Mouse (Mus musculus): ENCODE measurements at regions not wholly inside any gene's neighbourhood (a gene's known extent, or its start where the extent isn't known, plus 50 kb on each side); places are given as distances from the start of the nearest gene placed in this dataset.

GRCm38 (mm10) chr14:64511300-64511699 is 407.2 kb downstream of the Prss52 start:
- intact Hi-C loops (cut with DNase I; ENCODE audit: low total_unique reads), result no loop called here

GRCm38 (mm10) chr14:64512726-64513125 is 408.6 kb downstream of the Prss52 start:
- no peak for DNase-seq
- intact Hi-C loops (cut with DNase I; ENCODE audit: low total_unique reads), result no loop called here

More at GRCm38 (mm10) chr14:64511300-64511699, 407.2 kb downstream of the Prss52 start:
- DNase-seq, result no peak

- intact Hi-C loops (cut with DNase I; ENCODE audit: low total_unique reads), result no loop called here
- DNase-seq, result no peak
Measured at GRCm38 (mm10) chr14:64517584-64518195, 413.6 kb downstream of the Prss52 start.

GRCm38 (mm10) chr14:64524641-64525040 is 420.6 kb downstream of the Prss52 start:
- intact Hi-C loops (cut with DNase I; ENCODE audit: low total_unique reads), result no loop called here
- no peak for DNase-seq

- no peak for DNase-seq
- intact Hi-C loops (cut with DNase I; ENCODE audit: low total_unique reads), result no loop called here
Measured at GRCm38 (mm10) chr14:64525302-64526078, 421.4 kb downstream of the Prss52 start.

GRCm38 (mm10) chr14:64530541-64530940 is 426.5 kb downstream of the Prss52 start:
- no peak for DNase-seq
- intact Hi-C loops (cut with DNase I; ENCODE audit: low total_unique reads), result no loop called here

- intact Hi-C loops (cut with DNase I; ENCODE audit: low total_unique reads), result no loop called here
Measured at GRCm38 (mm10) chr14:64531221-64531949, 427.3 kb downstream of the Prss52 start.

GRCm38 (mm10) chr14:64532351-64532750 is 428.3 kb downstream of the Prss52 start:
- DNase-seq, result no peak
- intact Hi-C loops (cut with DNase I; ENCODE audit: low total_unique reads), result no loop called here

More at GRCm38 (mm10) chr14:64531221-64531949, 427.3 kb downstream of the Prss52 start:
- DNase-seq, result no peak

- intact Hi-C loops (cut with DNase I; ENCODE audit: low total_unique reads), result no loop called here
- DNase-seq, result no peak
Measured at GRCm38 (mm10) chr14:64533591-64534151, 429.6 kb downstream of the Prss52 start.

- no peak for DNase-seq
- intact Hi-C loops (cut with DNase I; ENCODE audit: low total_unique reads), result no loop called here
Measured at GRCm38 (mm10) chr14:64534194-64534593, 430.1 kb downstream of the Prss52 start.

- intact Hi-C loops (cut with DNase I; ENCODE audit: low total_unique reads), result no loop called here
- no peak for DNase-seq
Measured at GRCm38 (mm10) chr14:64539436-64539835, 435.4 kb downstream of the Prss52 start.

GRCm38 (mm10) chr14:64545056-64545455 is 441.0 kb downstream of the Prss52 start:
- DNase-seq, result no peak
- intact Hi-C loops (cut with DNase I; ENCODE audit: low total_unique reads), result no loop called here

- intact Hi-C loops (cut with DNase I; ENCODE audit: low total_unique reads), result no loop called here
- DNase-seq, result peak; percentile 41
Measured at GRCm38 (mm10) chr14:64546787-64547186, 442.7 kb downstream of the Prss52 start.

GRCm38 (mm10) chr14:64552951-64553350 is 448.9 kb downstream of the Prss52 start:
- DNase-seq, result no peak
- intact Hi-C loops (cut with DNase I; ENCODE audit: low total_unique reads), result no loop called here

GRCm38 (mm10) chr14:64556042-64556441 is 452.0 kb downstream of the Prss52 start:
- DNase-seq, result no peak
- intact Hi-C loops (cut with DNase I; ENCODE audit: low total_unique reads), result no loop called here

- intact Hi-C loops (cut with DNase I; ENCODE audit: low total_unique reads), result no loop called here
- no peak for DNase-seq
Measured at GRCm38 (mm10) chr14:64557453-64557852, 453.4 kb downstream of the Prss52 start.

- peak; percentile 24 for DNase-seq
- intact Hi-C loops (cut with DNase I; ENCODE audit: low total_unique reads), result no loop called here
Measured at GRCm38 (mm10) chr14:64568689-64569088, 464.6 kb downstream of the Prss52 start.

- DNase-seq, result no peak
- intact Hi-C loops (cut with DNase I; ENCODE audit: low total_unique reads), result no loop called here
Measured at GRCm38 (mm10) chr14:64570951-64571350, 466.9 kb downstream of the Prss52 start.

GRCm38 (mm10) chr14:64572756-64573155 is 468.7 kb downstream of the Prss52 start:
- DNase-seq, result no peak
- intact Hi-C loops (cut with DNase I; ENCODE audit: low total_unique reads), result no loop called here

GRCm38 (mm10) chr14:64573773-64574172 is 469.7 kb downstream of the Prss52 start:
- no peak for DNase-seq
- intact Hi-C loops (cut with DNase I; ENCODE audit: low total_unique reads), result no loop called here

Data from gastrocnemius, postnatal 14 days (tissue).